Mouse (Mus musculus): ENCODE measurements around the gene Bloc1s5. TPM values are rescaled to one million over a fixed set of nuclear protein-coding genes. Genes with fewer than 3 reads are reported as not detected.

The Bloc1s5 gene
- polyA plus RNA-seq (2012; rRNA removed), result 3.4 and 4.0 TPM in 2 replicates

DNA sequence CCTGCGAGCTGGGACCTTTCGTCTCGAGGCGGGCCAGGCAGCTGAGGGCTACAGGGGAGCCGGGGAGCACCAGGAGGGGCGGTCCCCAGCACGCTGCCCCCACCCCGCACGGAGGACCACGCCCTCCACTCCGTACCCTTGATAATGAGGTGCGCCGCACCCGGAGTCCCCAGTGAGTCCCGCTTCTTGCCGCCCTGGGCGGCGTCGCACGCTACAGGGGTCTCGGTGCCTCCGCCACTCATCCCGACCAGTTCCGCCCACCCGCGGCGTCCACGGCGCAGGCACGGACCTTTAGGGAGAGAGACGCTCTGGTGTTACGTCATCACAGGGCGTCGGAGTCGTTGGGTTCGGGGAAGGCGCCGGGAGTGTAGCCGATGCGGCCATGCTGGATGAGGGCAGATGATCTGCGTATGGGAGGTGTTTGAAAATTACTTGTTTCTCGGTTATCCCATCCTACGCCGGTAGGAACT is at the start of gene Bloc1s5:
TSS of gene Bloc1s5 (minus strand) at position 310 of the 470 bp plus-strand sequence.

GRCm38 (mm10) chr13:38658528-38659280 is 23.8 kb upstream of the Bloc1s5 start, which contains the start of gene Eef1e1:
TSS of gene Eef1e1 (minus strand) at chr13:38659058.

Other genes with a start within 250 kb of the Bloc1s5 start
- gene Txndc5, start 106.3 kb downstream of the Bloc1s5 start, polyA plus RNA-seq (2012; rRNA removed), result 29.6 and 33.4 TPM in 2 replicates
- gene Eef1e1, start 23.9 kb upstream of the Bloc1s5 start, polyA plus RNA-seq (2012; rRNA removed), result 21.1 and 22.2 TPM in 2 replicates

All from liver, embryonic 14 days (tissue).